Mouse (Mus musculus): ENCODE measurements at regions not wholly inside any gene's neighbourhood (a gene's known extent, or its start where the extent isn't known, plus 50 kb on each side); places are given as distances from the start of the nearest gene placed in this dataset.

- TF ChIP-seq ZC3H11A (IDR thresholded peaks at IDR 0.05; ENCODE audit: borderline replicate concordance, low read depth, low read length) (no peak), ZNF384 (IDR thresholded peaks at IDR 0.05; ENCODE audit: low read depth, low read length) (no peak), MAFK (IDR thresholded peaks at IDR 0.05; ENCODE audit: insufficient read depth, low read depth, low read length) (no peak), CHD2 (IDR thresholded peaks at IDR 0.05; ENCODE audit: low read depth, low read length) (no peak), HCFC1 (IDR thresholded peaks at IDR 0.05; ENCODE audit: borderline replicate concordance, insufficient read depth, low read length) (no peak)
Measured at GRCm38 (mm10) chr4:125305766-125306165, 178.1 kb upstream of the Zc3h12a start.

All from ES-E14 (cell line).